Mouse (Mus musculus) cerebellum, adult 11 months (tissue): Measurements from ENCODE around the gene Chd2.
"Not testable (repeated sequence)": the region's sequence is repeated elsewhere in the genome, so short reads cannot be mapped to it uniquely, and the experiment has no call there.

Source experiments
- DNase-seq: peaks from one replicate; pipeline ENCODE4 v3.0.0; 2022

Chd2 gene

DNA sequence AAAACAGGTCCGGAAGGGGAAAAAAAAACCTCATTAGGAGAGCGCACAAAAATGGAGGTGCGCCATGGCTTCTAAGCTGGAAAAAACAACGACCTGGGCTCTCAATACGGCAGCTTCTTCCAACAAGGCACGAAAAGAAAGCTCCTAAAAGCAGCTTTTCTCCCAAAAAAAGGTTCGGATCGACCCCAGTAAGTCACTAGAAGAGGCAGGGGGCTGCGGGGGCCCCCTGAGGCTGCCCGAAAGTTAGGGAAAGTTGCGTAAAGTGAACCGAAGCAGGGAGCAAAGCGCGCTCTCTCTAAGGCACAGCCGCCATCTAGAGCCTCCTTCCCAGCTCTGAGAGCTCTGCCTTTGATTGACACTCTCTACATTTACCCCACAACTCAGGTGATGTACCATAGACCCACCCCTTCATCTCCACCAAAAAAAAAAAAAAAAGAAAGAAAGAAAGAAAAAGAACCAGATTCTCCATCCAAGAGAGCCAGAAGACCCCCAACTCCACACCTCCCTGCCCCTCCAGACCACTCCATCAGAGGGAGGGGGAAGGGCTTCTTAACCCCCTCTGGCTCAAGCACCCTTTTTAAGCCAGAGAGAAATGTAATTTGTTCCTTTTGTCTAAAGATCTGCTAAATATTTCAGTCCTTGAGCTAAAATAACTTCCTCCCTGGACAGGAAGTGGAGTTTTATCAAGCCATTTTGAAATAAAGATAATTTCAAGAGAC lies at the start of gene Chd2:
Gene Chd2 (minus strand): TSS at position 419 of the 719 bp plus-strand sequence.
- DNase-seq: no peak

DNA sequence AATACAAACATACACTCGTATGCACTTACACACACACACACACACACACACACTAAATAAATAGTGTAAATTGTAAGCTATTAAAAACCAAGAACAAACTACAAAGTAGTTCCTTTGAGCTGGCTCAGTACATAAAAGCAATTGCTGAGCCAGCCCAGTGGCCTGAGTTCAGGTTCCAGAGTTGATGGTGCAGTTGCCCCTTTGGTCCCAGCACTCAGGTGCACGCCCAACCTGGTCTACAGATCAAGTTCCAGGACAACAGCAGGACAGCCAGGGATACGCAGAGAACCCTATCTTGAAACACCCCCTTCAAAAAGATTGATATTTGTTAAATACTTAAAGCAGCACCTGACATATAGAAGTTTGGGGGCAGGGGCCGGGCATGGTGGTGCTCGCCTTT lies 49.1 kb upstream of the Chd2 start:
- no peak for DNase-seq

DNA sequence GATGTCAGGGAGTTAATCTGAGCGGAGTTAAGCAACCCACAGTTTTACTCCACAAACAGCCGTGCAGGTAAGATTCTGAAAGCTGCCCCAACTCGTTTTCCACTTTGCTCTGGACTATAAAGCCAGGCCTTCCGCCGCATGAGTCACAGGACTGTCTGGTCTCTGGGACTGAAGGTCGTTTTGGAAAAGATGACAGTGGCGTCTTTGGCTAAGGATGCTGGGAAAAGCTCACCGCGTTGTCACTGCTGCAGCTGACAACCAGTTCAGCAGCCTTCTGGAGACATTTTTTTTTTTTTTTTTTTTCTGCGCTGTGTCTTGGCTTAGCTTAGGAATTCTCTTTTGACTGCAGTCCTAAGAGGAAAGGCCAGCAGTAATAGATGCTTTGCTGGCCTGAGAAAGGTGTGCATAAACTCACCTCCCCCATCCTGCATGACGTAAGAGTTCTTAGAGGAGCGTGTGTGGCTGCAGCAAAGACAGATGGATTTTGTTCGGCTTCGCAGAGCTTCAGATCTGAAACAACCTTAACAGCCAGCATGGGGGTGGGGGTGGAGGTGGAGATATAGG lies 47.7 kb upstream of the Chd2 start:
- no peak for DNase-seq

DNA sequence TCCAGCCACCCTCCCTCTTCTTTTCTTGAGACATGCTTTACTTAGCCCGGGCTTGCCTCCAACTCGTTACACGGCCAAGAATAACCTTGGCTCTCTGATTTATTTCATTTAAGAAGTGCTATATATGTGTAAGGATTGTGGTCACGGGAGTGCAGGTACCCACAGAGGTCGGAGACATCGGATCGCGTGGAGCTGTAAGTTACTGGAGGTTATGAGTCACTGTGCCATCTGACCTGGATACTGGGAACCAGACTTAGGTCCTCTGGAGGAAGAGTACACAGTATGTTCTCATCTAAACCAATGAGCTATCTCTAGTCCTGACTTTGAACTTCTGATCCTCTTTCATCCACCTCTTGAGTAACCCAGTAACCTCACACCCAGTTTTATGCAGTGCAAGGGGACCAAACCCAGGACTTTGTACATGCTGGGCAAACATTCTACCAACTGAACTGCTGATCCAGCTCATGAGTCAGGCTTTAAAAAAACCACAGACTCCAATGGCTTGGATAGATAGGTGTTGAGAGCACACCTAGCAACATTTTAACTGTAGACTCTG lies 46.8 kb upstream of the Chd2 start:
- no peak for DNase-seq

DNA sequence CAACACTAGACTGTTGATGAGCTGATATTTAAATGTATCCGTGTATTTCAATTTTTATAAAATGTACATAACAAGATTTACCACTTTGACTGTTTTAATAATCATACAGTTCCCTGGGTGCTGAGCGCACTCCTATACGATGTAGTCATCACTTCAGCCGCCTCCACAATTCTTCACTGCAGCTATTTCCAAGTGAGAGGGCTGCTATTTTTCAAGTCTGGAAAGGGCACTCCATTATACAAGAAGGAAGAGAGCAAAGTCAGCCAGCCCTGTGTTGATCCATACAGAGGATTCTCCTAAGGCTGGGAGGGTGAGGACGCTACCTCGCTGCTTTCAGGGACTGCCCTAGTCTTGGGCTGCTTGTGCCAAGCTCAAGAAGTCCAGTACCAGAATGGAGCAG lies 45.1 kb upstream of the Chd2 start:
- no peak for DNase-seq

DNA sequence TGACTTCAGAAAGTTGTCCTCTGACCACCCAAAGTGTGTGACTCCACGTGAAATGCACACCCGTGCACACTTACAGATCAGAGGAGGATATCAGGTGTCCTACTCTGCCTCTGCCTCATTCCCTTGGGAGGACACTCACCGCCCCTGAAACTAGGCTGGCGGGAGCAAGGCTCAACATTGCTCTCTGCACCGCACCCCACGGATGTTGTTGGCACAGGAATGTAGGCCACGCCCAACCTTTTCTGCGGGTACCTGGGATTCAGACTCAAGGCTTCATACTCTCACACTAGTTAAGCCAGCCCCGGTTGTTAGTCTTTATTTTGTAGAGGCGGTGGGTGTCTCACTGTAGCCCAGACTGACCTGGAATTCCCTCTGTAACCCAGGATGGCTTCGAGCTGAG lies 44.6 kb upstream of the Chd2 start:
- DNase-seq: no peak

DNA sequence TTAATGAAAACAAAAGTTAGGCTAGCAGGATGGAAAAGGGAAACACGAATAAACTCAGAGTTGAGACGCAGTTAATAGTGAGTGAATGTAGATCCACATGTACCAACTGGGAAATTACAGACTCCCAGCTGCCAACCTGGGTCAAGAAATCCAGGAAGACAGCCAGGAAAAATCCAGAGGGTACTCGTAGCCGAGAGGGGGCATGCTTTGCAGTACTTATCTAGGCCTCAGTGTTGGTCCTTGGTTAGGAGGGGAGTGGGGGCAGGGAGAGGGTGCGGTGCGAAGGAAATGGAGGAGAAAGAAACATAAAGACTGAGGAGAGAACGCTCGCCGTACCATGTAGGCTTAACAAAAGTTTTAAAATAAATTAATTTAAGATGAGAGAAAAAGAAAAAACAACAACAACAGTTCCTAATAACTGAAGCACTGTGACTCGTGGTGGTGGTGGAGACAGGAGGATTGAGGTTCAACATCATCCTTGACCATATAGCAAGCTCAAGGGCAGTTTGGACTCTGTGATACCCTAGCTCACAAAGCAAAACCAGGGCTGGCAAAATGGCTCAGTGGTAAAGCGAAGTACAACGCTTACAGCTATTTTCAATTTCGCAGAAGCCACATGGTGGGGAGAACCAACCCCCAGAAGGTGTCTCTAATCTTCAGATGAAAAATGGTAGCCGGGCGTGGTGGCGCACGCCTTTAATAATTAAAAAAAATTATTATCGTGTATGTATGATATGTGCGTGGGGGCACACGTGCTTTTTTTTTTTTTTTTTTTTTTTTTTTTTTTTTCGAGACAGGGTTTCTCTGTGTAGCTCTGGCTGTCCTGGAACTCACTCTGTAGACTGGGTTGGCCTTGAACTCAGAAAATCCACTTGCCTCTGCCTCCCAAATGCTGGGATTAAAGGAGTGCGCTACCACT lies 43.7 kb upstream of the Chd2 start:
- DNase-seq: no peak

DNA sequence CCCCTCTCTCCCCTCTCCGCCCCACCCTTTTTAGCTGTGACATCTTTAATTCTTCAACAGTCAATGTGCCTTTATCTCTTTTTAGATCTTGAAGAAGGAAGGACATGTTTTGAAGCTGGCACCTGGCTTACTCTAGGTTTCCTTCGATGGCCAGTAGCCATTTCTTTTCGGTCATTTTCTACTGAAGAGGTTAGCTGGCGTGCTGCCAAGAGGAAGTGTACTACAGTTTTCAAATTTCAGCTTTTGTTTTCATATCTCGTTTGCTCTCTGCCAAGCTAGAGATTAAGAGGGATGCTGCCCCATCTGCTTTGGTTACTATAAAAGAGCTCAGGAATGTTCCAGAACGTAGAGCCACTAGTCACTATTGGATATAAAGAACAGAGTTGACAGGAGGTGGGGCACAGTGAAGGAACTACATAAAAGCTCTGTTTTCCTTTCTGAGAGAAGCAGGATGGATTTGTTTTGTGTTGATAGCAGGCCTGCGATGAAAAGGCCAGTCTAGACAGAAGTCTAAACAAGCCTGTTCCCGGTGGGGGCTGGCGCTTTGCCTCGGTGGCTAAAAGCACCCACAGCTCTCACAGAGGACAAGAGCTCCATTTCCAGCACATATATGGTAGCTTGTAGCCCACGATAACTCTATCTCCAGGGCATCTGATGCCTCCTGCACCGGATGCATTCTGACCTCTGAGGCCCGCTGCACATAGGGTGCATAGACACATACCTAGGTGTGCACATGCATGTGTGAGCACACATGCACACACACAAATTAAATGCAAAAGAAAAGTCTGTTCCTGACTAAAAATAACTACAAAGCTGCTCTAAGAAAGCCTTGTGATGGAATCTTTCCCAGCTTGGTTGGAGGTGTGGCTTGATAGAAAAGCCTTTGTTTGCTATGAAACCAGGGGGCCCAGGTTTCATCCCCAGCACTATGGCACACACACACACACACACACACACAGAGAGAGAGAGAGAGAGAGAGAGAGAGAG lies 42.7 kb upstream of the Chd2 start:
- DNase-seq: no peak

DNA sequence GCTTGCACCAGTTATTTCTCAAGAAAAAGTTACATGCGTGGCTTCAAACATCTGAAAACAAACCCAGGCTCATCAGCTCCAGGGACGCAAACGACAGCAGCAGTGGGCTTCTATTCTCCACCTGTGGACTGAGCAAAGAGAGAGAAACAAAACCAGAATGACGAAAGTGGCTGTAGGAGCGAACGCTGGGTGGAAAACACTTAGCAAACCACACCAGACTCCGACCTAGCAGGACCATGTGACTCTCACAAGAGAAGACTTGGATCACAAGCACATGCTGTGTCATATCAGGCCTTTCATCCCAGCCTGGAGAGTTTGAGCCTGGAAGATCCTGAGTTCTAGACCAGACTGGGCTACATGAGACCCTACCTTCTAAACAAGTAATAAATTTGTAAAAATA lies 41.8 kb upstream of the Chd2 start:
- DNase-seq: no peak

DNA sequence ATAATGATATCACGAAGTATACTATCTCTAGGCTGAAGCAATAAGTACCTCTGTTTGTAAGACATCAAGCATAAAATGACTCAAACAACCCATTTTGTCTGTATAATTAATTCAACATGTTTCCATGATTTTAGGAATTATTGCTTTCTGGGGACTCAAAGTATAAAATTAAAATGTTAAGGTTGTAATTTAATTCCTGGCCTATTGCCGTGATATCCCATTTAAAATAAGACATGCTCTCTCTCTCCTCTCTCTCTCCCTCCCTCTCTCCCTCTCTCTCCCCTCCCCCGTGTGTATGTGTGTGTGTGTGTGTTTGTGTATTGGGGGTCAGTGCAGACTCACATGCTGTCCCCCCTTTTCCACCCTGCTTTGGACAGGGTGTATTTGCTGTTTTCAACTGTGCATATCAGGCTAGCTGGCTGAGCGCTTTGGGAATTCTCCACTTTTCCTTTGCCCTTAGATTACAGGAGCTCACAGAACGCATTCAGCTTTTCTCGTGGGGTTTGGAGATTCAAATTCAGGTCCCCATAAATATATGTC lies 40.3 kb upstream of the Chd2 start:
- no peak for DNase-seq

DNA sequence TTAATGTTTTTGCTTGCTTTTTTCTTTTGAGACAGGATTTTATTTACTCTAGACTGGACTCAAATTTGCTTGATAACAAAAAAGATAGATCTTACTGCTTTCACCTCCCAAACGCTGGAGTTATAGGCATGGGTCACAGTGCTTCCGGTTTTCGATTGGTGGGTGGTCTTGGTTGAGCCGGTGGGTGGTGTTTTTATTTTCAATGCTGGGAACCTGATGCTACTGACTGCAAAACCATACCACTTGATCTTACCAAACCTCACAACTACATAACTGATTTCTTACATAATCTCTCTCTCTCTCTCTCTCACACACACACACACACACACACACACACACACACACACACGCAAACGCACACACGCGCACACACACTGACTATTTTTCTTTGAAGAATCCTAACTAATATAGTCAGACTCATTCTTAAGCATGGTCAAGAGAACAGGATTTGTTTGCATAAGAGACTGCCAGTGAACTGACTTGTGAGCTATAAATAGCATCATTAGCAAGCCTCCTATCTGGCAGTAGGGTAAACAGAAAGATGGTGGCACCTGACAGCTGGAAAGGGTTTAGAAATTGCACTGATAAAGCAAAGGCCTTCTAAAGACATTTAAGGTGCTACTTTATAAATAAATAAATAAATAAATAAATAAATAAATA lies 37.6 kb upstream of the Chd2 start:
- DNase-seq: no peak

DNA sequence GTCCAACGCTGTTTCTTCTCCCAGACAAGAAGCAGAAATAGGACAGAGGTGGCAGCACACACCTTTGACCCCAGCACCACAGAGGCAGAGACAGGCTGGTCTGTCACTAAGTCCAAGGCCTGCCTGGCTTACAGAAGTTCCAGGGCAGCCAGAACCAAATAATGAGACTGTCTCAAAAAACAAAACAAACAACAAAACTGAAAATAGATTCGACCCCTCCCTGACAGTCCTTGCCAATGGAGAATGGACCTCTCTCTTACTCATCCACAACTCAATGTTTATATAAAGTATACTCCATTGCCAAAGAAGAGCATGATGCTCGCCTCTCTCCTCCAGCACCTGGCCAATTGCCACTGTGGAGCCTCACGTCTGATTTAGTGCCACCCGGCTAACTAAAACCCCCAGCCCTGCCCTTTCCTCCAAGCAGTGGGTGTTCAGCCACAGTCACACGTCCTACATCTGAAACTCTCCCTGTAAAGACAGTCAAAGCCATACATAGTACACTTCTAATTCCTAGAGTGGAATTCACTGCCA lies 36.3 kb upstream of the Chd2 start:
- DNase-seq: no peak

DNA sequence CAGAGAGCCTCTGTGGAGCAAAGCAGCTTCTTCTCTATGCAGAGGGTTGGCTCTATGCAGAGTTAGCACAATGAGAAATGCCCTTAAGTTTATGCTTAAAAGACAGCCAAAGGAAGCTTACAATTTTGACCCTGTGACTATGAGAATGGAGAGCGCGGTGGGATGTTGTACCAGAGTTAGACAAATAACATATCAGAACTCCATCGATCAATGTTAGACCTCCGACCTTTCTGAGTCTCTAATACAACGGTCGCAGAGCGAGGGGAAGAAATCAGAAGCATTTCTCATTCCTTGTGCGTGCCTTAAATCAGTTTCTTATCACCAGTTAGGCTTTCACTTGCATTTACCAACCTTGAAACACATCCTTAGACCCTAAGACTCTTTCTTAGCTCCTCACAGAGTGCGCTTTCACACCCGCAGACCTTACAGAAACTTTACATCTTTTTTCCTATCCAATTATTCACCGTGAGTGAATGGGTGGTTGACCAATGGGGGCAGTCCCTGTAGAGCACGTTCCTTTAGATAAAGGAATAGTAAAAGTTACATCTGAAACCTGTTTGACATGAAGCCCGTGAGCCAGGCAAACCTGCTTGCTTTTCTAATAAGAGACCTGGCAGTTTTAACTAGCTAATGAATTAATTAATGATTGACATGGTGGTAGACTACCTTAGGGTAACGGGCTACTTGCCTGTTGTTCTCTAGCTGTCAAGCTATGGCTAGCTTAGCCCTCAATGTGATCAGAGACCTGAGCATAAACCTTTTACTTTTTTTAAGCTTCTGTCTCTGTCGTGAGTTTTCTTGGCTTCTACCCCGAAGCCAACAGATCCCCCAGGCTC lies 34.7 kb upstream of the Chd2 start:
- no peak for DNase-seq

DNA sequence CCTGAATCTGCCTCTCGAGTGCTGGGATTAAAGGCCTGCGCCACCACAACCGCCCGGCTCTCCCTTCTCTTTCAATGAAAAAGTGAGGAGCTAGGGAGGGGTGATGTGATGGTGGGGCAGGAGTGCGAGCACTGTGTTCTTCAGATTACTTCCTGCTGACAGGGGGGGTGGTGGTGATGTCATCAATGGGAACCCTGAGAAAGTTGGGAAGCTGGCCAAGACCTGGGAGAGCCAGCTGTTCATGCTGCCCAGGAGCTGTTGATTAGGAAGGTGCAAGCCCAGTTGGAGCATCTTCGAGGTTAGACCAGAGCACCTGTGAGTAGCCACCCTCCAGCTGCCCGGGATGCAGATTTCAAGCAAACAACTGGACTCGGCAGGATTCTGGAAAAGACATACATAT lies 33.6 kb upstream of the Chd2 start:
- DNase-seq: no peak

DNA sequence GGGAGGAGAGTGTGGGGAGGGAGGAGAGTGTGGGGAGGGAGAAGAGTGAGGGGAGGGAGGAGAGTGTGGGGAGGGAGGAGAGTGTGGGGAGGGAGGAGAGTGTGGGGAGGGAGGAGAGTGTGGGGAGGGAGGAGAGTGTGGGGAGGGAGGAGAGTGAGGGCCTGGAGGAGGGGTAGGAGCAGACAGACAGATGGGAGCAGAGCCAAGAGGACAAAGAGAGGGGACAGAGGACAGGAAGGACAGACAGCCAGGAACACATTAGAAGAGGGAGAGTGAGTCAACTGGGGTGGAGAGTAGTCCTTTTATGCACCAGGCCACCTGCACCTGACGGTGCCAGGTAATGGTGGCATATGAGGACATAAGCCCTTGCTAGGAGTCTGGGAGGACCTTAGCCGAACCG lies 33.0 kb upstream of the Chd2 start:
- DNase-seq: not testable (repeated sequence)

DNA sequence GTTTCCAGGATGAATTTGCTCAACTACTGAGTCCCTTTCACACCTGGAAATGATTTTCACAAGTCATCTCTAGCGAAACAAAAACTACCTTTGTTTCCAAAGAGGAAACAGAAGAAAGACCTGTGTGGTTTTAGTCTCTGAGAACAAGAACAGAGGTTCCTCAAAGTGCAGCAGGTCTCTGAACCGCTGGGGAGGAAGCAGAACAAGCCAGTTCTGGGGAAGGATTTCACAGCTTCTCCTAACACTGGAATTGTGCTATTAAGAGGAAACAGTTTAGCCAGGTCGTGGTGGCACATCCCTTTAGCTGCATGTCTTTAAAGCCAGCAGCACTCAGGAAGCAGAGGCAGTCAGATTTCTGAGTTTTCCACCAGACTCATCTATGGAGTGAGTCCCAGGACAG lies 30.9 kb upstream of the Chd2 start:
- DNase-seq: no peak

DNA sequence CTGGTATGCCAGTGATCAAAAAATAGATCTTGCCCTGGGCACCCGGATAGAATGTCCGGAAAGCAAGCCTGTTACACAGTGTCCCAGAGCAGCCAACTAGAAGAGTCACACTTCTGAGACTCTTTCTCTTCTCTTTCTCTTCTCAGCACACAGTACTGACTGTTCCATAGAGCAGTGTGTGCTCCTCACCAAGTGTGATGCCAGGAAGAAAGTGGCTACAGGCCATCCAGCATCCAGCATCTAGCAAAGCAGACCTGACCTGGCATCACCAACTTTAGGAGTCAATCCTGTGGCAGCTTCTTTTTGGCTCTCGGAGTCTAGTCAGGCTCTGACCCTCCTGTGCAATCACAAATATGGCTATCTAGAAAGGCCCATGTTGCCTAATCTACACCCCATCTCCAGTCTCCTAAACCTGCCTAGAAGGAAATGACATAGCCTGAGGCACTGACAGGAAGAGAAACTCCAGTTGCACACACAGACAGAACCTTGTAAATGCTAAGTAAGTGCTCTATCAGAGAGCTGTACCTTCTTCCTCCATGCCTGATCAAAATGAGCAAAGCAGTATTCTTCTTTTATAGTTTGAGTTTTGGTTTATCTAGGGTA lies 27.3 kb upstream of the Chd2 start:
- no peak for DNase-seq

DNA sequence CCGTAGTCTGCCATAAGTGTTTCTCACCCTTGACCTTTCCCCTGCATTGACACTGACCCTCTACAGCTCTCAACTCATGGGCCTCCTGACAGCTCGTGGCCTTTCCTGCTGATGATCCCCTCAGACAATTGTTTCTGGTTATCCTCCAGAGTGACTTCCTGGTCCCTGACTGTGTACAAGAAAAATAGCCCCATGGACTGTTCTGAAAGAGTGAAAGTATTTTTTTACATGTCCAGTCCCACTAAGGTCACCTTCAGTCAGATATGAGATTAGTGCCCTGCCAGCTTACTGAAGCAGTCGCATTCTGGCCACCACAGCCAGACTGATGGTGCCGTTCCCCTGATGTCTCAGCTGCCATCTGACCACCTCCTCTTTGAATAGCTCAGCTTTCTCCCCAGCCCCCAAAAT lies 26.1 kb upstream of the Chd2 start:
- DNase-seq: no peak

DNA sequence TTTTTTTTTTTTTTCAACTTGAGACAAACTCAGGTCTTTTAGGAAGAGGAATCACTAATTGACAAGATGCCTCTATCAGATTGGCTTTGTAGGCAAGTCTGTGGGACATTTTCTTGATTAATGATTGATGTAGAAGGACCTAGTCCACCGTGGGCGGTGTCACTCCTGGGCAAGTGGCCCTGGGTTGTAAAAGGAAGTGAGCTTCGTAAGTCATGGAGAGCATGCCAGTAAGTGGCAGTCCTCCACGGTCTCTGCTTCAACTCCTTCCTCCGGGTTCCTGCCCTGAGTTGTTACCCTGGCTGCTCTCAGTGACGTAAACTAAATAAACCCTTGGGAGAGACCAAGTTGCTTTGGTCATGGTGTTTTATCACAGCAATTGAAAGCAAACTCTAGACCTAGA lies 22.5 kb upstream of the Chd2 start:
- no peak for DNase-seq

DNA sequence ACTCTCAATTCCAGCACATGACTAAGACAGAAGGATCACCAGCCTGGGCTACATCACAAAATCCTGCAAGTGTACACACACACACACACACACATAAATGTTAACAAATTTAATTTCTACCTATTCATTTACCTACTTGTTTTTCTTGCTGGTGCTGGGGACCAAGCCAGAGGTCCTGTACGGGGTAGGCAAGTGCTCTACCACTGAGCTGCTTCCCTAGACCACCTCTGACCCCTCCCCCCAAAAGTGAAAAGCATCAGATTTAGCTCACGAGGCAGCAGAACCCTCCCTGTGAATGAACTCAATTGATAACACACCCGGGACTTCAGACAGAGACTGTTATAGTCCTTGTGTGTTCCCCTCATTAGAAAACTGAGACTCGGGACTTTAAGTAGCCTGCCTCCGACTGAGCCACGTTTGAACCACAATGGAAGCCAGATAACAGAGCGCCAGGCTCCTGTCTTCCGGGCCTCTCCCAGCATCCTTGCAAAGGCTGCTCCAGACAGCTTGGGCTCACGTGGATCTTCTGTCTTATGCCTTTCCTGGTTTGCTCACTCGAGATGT lies 19.9 kb upstream of the Chd2 start:
- DNase-seq: no peak
